Mouse (Mus musculus) heart, postnatal 36 days (tissue): ENCODE measurements around the gene Tefm. TPM values are rescaled to one million over a fixed set of nuclear protein-coding genes. Genes with fewer than 3 reads are reported as not detected.
"Not testable (repeated sequence)": the region's sequence is repeated elsewhere in the genome, so short reads cannot be mapped to it uniquely, and the experiment has no call there.

Experiments
- DNase-seq, 2 experiments: peaks; one replicate each; pipeline ENCODE4 v3.0.0; 2021 to 2022
- intact Hi-C: fragments of 180-260 bp; cut with DNase I; formaldehyde crosslinking; loops from one replicate; pipeline ENCODE4 v1.15.1; 2025
- total RNA-seq, 2 experiments: library from RNA; stranded (reverse); gene quantifications; 2 replicates each; pipeline ENCODE4 v1.2.3; 2021

The Tefm gene
- total RNA-seq = 10 to 100 TPM; 26.4 to 27.8 TPM

DNA sequence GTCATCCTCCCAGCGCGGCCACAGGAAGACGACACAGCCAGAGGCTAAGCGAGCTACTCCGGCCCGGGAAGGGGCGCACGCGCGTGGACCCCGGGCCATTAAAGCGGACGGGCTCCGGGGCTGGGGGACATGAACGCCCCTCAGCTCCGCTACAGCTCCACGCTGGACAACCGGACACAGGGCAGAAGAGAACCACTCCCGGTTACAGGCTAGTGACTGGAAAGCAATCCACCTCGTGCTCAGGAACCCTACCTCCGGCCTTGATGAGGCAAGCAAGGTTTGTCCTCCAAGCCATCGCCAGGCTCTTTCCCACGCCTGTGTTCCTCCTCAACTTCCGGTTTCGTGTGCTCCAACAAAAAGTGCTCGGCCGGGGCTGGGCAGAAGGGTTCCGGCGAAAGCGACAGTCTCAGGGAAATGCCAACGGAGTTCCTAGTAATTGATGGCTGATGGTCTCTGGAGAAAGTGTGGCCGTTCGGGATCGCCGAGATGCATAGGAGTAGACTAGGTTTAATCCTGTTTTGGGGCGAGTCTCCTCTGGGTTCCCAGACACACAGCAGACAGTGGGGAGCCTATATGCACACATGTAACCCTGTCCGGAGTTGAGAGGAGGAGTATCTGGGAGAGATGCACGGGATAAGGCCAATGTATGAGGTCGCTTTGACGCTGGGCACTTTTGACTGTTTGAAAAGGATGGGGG lies at the start of gene Tefm:
TSS of gene Tefm (minus strand) at position 351 of the 697 bp plus-strand sequence.
- intact Hi-C loops = loop anchor here (2.0 to 5.0 kb wide), 2 partner anchors 40 to 67 kb away; partner anchors contain the start of genes Rhot1 and Rnf135
- DNase-seq = peak; percentile 82 to 87

GRCm38 (mm10) chr11:80190280-80190679 lies 48.3 kb upstream of the Tefm start:
- no peak for DNase-seq
- intact Hi-C loops = no loop called here

GRCm38 (mm10) chr11:80185441-80185976 lies 43.5 kb upstream of the Tefm start:
- DNase-seq, intact Hi-C loops: not testable (repeated sequence)

DNA sequence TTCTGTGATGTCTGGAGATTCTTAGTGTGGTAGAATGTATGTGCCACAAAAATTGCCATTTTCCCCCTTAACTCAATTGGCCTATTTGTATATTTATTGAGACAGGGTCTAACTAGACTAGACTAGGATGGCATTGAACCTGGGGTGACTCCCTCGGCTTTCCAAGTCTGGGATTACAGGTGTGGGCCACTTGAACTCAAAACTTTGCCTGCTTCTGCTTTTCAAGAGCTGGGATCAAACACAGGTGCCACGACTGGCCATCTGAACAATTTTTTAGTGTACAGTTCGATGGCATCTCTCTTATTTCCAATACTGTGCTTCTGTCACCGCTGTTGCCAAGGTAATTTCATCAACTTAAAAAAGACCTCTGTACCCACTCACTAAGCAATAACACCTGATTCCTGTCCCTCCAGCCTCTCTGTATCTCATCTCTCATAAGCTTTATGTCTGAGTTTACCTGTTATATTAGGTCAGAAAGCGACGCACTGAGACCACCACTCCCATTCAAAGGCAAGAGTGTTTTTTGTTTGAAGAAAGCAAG lies 42.6 kb upstream of the Tefm start:
- intact Hi-C loops = loop anchor here (5.0 kb wide), 2 partner anchors 42 to 97 kb away; partner anchors contain the start of genes Atad5 and Tefm
- DNase-seq = no peak

DNA sequence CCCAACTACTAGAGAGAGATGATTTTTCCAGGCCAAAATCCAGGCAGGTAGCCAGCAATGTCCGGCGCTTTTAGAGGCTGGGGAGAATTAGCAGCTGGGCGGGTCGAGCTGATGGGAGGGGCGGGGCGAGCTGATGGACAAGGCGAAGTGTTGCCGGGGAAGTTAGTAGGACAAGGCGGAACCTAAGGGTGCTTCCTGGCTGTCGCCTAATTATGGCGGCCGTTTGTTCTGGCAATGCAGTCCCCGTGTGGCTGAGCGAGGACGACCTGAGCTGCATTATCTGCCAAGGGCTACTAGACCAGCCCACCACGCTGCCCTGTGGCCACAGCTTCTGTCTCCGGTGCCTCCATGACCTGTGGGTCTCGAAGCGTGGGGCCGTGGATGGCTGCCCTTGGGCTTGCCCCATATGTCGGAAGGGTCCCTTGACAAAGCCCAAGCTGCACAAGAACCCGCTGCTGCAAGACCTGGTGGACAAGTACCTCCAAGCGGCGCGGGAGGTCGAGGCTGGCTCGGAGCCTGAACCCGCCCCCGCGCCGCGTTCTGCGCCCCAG lies 41.8 kb upstream of the Tefm start, which contains the start of gene Rnf135:
TSS of gene Rnf135 (plus strand) at position 147 of the 551 bp plus-strand sequence.
- DNase-seq = peak; percentile 92 to 93
- intact Hi-C loops = loop anchor here (2.0 to 5.0 kb wide), 3 partner anchors 29 to 96 kb away; partner anchors contain the start of genes Adap2, Atad5 and Tefm

DNA sequence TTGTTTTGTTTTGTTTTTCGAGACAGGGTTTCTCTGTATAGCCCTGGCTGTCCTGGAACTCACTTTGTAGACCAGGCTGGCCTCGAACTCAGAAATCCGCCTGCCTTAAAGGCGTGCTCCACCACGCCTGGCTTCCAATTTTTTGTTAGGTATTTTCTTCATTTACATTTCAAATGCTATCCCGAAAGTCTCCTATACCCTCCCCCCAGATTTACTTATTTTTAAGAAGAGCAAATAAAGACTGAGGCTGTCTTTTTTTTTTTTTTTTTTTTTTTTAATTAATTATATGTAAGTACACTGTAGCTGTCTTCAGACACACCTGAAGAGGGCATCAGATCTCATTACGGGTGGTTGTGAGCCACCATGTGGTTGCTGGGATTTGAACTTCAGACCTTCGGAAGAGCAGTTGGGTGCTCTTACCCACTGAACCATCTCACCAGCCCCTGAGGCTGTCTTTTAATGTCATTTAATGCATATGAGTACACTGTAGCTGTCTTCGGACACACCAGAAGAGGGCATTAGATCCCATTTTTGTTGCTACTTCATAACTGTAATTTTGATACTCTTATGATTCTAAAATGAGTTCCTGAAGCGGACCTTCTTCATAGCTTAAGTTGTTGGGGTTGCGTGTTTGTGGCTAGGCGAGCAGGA lies 41.2 kb upstream of the Tefm start:
- intact Hi-C loops = loop anchor here (2.0 to 5.0 kb wide), 3 partner anchors 28 to 96 kb away; partner anchors contain the start of genes Adap2, Atad5 and Tefm
- DNase-seq = not testable (repeated sequence)

DNA sequence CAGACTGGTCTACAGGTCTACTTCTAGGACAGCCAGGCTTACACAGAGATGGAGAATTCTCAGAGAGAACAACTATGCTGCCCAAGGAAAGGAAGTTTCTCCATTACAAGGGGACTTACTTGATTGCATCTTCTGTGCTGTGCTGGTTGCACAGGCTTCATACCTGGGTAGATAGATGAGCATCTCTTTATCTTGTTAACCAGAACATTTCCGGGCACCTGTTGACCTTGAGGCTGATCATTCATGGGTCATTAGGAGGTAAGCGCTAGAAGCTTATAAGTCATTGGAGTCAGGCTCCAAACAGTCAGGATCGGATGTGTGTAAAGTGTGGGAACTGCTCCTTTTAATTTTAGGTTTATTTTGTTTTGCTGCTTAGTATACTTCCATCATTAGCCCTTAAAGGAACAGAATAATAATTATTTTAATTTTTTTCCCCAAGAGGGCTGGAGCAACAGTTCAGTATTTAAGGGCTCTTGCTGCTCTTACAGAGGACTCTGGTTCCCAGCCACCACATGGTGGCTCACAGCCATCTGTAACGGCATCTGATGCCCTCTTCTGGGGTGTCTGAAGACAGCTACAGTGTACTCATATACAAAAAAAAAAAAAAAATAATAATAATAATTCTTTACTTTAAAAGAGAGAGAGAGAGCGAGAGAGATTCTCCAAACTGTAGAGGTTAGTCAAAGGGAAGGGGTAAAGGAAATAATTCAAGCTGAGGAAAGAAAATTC lies 39.2 kb upstream of the Tefm start:
- intact Hi-C loops = loop anchor here (5.0 kb wide), 2 partner anchors 39 to 94 kb away; partner anchors contain the start of genes Atad5 and Tefm
- no peak for DNase-seq

- DNase-seq = no peak
- intact Hi-C loops = no loop called here
Observed at GRCm38 (mm10) chr11:80178316-80178715, 36.3 kb upstream of the Tefm start.

- DNase-seq = peak in 1 of 2 experiments; percentile 58
- intact Hi-C loops = no loop called here
Observed at GRCm38 (mm10) chr11:80176911-80177895, 35.2 kb upstream of the Tefm start.

- intact Hi-C loops = no loop called here
- DNase-seq = no peak
Observed at GRCm38 (mm10) chr11:80173963-80174670, 32.1 kb upstream of the Tefm start.

DNA sequence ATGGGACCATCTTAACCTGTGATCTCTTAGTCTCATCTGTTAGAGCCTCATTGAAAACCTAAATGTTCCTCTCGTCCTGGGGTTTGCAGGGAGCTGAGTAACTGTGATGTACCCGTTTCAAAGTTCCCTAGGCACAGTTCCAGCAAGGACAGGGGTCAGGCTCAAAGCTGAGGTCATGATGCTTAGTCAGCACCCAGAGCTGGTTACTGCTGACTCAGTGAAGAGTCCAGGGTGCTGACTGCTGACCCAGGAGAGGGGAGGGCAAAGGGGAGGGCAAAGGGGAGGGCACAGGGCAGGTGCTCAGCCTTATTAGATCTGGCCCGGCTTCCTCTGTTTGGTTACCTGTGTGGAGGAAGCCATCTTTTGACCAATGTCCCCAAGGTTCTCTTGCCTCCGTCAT lies 29.9 kb upstream of the Tefm start:
- intact Hi-C loops = no loop called here
- no peak for DNase-seq

DNA sequence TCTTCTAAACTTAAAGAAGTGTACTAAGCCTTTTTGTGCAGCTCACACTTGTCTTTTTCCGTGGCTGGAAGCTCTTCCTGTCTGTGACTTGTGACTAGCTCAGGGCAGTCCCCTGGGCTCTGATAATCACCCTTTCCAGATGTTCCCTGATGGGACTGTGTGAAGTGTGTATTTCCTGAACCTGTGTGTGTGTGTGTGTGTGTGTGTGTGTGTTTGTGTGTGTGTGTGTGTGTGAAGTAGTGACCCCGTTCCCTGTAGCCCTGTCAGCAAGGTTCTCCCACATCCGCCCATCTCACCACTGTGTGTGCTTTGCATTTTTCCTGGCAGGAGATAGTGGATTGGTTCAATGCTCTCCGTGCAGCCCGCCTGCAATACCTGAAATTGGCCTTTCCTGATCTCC lies 28.4 kb upstream of the Tefm start:
- DNase-seq = no peak
- intact Hi-C loops = no loop called here

DNA sequence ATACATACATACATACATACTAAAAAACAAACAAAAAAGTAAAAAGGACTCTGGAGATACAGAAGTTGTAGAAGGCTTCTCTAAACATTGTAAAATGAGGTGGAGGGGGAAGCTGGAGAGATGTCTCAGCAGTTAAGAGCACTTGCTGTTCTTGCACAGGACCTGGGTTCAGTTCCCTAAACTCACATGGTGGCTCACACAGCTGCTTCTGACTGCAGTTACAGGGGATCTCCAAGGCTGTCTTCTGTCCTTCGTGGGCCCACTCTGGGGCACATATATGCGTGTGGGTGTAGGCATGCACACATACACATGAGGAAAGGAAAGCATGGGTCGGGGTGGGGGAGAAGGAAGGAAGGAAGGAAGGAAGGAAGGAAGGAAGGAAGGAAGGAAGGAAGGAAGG lies 27.7 kb upstream of the Tefm start:
- intact Hi-C loops = no loop called here
- no peak for DNase-seq

- no peak for DNase-seq
- intact Hi-C loops = no loop called here
Observed at GRCm38 (mm10) chr11:80168611-80169249, 26.8 kb upstream of the Tefm start.

DNA sequence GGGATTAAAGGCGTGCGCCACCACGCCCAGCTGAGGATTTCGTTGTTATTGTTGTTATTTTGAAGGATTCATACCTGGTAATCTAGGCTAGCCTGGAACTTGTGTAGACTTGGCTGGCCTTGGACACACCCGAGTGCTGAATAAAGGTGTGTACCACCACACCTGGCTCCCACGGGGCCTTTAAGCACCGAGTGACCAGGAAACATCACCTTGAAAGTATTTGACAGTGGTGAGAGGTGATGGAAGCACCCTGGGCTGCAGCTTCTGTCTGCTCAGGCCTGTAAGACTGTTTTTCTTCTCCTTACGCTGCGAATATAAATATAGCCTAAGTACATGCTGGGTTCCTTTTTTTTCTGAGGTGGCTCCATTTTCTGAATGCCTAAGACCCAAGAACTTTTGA lies 26.1 kb upstream of the Tefm start:
- intact Hi-C loops = no loop called here
- DNase-seq = no peak

DNA sequence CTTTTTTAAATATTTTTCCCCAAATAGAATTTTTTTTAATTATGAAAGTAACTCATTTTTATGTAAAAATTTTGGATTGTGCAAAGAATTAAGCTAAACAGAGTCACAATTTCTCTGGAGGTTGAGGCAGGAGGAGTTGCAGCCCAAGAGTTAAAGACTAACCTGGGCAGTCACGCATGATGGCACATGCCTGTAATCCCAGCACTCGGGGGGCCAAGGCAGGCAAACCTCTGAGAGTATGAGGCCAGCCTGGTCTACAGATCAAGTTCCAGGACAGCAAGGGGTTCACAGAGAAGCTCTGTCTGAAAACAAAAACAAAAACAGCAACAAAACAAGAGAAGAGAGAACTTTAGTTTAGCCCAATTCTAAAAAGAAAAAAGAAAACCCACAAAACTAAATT lies 22.2 kb upstream of the Tefm start:
- DNase-seq = no peak
- intact Hi-C loops = no loop called here

DNA sequence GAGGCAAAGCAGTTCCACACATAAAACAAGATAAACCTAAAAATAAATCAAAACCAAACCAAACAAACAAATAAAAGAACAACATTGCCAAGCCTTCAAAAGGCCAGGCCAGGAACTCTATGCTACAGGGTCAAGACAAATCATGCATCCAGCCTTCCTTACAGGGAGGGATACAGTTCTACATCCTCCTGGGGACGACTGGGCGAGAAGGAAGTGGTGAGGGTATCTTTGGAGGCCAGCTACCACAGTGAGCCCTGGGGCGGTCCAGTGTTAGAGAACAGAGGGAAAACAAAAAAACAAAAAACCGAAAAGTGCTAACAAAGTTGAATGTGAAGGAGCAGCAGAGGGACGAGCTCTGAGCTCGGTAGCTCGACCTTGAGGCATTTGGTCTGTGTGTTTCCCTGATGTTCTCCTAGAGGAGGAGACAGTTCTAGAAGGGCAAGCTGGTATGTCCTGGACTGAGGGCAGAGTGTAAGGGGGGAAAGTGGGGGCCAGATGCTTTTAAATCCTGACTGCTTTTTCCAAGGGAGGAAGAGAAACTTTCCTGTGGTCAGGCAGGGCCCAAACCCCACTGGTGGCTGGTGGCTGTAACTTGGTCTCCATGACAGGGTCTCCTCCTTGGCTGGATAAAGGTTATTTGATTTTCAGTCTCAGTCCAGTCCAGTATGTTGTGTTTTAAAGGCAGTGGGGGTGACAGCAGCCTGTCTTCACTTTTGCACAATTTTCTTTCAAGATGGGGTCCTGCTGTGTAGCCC lies 21.6 kb upstream of the Tefm start:
- intact Hi-C loops = no loop called here
- no peak for DNase-seq
